In the genomic region with DNA sequence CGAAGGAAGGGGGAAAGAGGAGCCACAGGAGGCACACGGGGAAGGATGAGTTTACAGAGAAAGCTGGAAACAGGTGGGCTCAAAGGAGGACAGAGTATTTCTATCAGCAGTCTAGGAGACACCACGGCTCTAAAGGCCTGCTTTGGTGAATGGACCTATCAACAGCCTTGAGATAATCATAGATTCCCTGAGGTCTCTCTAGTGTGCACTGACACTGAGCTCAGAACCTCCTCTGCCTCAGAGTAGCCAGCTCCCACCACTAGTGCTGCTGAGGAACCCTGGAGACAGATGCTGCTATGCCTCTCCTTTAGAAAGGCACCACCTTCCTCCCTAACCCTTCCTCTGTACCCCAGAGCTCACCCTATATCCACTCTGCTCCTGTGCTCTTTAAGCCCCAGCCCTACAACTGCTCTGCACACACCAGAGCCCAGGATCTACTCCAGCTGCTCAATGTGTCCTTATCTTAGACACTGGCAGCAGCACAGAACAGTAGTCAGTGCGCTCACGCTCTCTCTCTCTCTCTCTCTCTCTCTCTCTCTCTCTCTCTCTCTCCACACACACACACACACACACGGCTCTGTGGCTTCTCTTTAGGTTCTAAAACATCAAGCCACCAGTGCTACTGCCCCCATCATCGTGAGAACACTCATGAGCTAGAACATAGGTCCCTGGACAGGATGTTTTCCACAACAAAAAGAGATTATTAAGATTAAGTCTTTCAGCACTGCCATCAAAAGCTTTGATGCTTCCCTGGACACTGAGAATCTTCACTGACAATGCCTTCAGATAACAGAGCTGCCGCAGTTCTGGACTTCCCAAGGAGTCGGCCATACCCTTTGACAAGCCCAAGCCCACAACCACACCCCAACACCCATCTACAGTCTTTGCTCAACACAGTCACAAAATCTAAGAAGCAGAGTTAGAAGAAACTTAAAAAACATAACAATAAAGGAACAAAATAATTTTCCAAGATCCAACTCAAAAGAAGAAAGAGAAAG, we compare ENCODE assay signal across 9 mouse cellular contexts. TPM values are rescaled to one million over a fixed set of nuclear protein-coding genes. Genes with fewer than 3 reads are reported as not detected.
DNase-seq lines count a peak whose midpoint lies in the region; ATAC-seq and TF ChIP-seq lines count a peak whose summit lies in the region.
"Had no signal": no experiment of that assay in that cellular context is flagged by ENCODE, and none has a peak within 500 bp of the region (broad histone marks: within the 10 kb centered on the region; RNA-seq: fewer than 3 reads in every experiment).

No protein-coding gene starts in this region.

- peaks cover 5% of the 10 kb centered on the region; the same call in 1 of the 2 replicates for H3K79me2 ChIP-seq in heart, adult 2 months (replicated peaks; ENCODE audit: control insufficient read depth, insufficient read depth, low read length)

- 86% methylated on average over 9 of the region's 9 CpGs for WGBS in hindbrain, embryonic 13.5 days
- WGBS in hindbrain, embryonic 11.5 days: 89% methylated on average over 9 of the region's 9 CpGs
- 28% methylated on average over 9 of the region's 9 CpGs for WGBS in heart, adult 2 months
- 21% methylated on average over 9 of the region's 9 CpGs for WGBS in liver, embryonic 14.5 days (ENCODE audit: insufficient replicate concordance)

- DNase-seq in hindbrain, embryonic 11.5 days (ENCODE audit: low spot score): no peak
- peak; percentile 42 to 46 for DNase-seq in heart, adult 2 months
- peak; percentile 48 to 53 (median 50) for DNase-seq in liver, embryonic 14.5 days (ENCODE audit: low read depth in 3 of 3, low spot score in 3 of 3)
- DNase-seq in layer of hippocampus, adult 18-20 months (ENCODE audit: low spot score in 2 of 2): no peak
- no peak for DNase-seq in kidney, adult 8-10 months
- DNase-seq in left cerebral cortex, adult 2 months (ENCODE audit: extremely low spot score in 1 of 2, low spot score in 2 of 2): no peak

- TF ChIP-seq EP300 in heart, adult 2 months (IDR thresholded peaks at IDR 0.05; ENCODE audit: insufficient read depth, low read depth, low read length): 0 out of 2 replicates have a peak, but pooled peaks have one; percentile 32
- TF ChIP-seq EP300 in liver, embryonic 14.5 days (IDR thresholded peaks at IDR 0.05; ENCODE audit: low read depth): peak; percentile 41

- no peak for TF ChIP-seq POLR2A in heart, adult 2 months (IDR thresholded peaks at IDR 0.05; ENCODE audit: insufficient read depth, low read depth, low read length)

- H3K27ac ChIP-seq in hindbrain, embryonic 13.5 days: no peak overlapping the region
- H3K27ac ChIP-seq in hindbrain, embryonic 11.5 days (ENCODE audit: low read depth, low read length): no peak overlapping the region
- peak overlapping the region; percentile 32; the same call in 1 of the 2 replicates for H3K27ac ChIP-seq in heart, adult 2 months
- peak overlapping the region; percentile 65 for H3K27ac ChIP-seq in liver, embryonic 14.5 days
- H3K27ac ChIP-seq in left cerebral cortex, adult 2 months: no peak overlapping the region
- H3K27ac ChIP-seq: embryonic facial prominence, embryonic 15.5 days had no signal

- intact Hi-C loops in heart, adult 2 months (cut with DNase I): loop anchor here (5.0 to 10.0 kb wide), 2 partner anchors 67 to 175 kb away; partner anchors contain the start of gene Yap1
- intact Hi-C loops in left cerebral cortex, adult 2 months (cut with DNase I): loop anchor here (10.0 kb wide), 1 partner anchor 645 kb away; the partner anchor contains the start of genes Dcun1d5 and Dync2h1

- no peak overlapping the region for H3K9ac ChIP-seq in hindbrain, embryonic 13.5 days
- no peak overlapping the region for H3K9ac ChIP-seq in hindbrain, embryonic 11.5 days (ENCODE audit: low read depth, low read length)
- no peak overlapping the region for H3K9ac ChIP-seq in heart, adult 2 months (ENCODE audit: low read depth, low read length)
- H3K9ac ChIP-seq in liver, embryonic 14.5 days (replicated peaks): peak overlapping the region; percentile 35
- H3K9ac ChIP-seq: embryonic facial prominence, embryonic 15.5 days had no signal

- no peaks in the 10 kb centered on the region for H3K27me3 ChIP-seq in hindbrain, embryonic 13.5 days
- no peaks in the 10 kb centered on the region for H3K27me3 ChIP-seq in hindbrain, embryonic 11.5 days (ENCODE audit: control insufficient read depth, insufficient read depth, low read length)
- no peaks in the 10 kb centered on the region for H3K27me3 ChIP-seq in heart, adult 2 months (ENCODE audit: control insufficient read depth, insufficient read depth, low read length)
- H3K27me3 ChIP-seq in liver, embryonic 14.5 days (ENCODE audit: control insufficient read depth, insufficient read depth, low read length): no peaks in the 10 kb centered on the region
- H3K27me3 ChIP-seq: embryonic facial prominence, embryonic 15.5 days had no signal

- TF ChIP-seq CTCF in heart, adult 2 months (IDR thresholded peaks at IDR 0.05): no peak
- TF ChIP-seq CTCF in liver, embryonic 14.5 days (IDR thresholded peaks at IDR 0.05; ENCODE audit: low read depth): no peak
- no peak for TF ChIP-seq CTCF in left cerebral cortex, adult 2 months (IDR thresholded peaks at IDR 0.05)

- peak overlapping the region; percentile 39 for H3K4me2 ChIP-seq in hindbrain, embryonic 13.5 days
- no peak overlapping the region for H3K4me2 ChIP-seq in hindbrain, embryonic 11.5 days (replicated peaks; ENCODE audit: low read depth, low read length)
- peak overlapping the region; percentile 67 for H3K4me2 ChIP-seq in liver, embryonic 14.5 days (ENCODE audit: low read depth)
- H3K4me2 ChIP-seq: embryonic facial prominence, embryonic 15.5 days had no signal

- H3K4me1 ChIP-seq in hindbrain, embryonic 13.5 days (replicated peaks): peaks cover 51% of the 10 kb centered on the region
- H3K4me1 ChIP-seq in hindbrain, embryonic 11.5 days (replicated peaks; ENCODE audit: control insufficient read depth, insufficient read depth, low read length): no peaks in the 10 kb centered on the region
- peaks cover 24% of the 10 kb centered on the region for H3K4me1 ChIP-seq in heart, adult 2 months (ENCODE audit: control insufficient read depth, insufficient read depth, low read length)
- H3K4me1 ChIP-seq in liver, embryonic 14.5 days (replicated peaks; ENCODE audit: control insufficient read depth in 2 of 2, insufficient read depth in 2 of 2, low read length in 1 of 2): peaks cover 27 to 36% of the 10 kb centered on the region in 2 experiments

- no peaks in the 10 kb centered on the region for H3K9me3 ChIP-seq in hindbrain, embryonic 13.5 days
- H3K9me3 ChIP-seq in hindbrain, embryonic 11.5 days (ENCODE audit: control insufficient read depth, low read length): no peaks in the 10 kb centered on the region
- no peaks in the 10 kb centered on the region for H3K9me3 ChIP-seq in liver, embryonic 14.5 days (ENCODE audit: control insufficient read depth, low read length)
- H3K9me3 ChIP-seq: embryonic facial prominence, embryonic 15.5 days had no signal

- 0 out of 2 replicates have a peak, but pooled peaks have one; percentile 32 for ATAC-seq in hindbrain, embryonic 13.5 days (ENCODE audit: low FRiP score)
- ATAC-seq in hindbrain, embryonic 11.5 days (ENCODE audit: low FRiP score): no peak
- ATAC-seq in CD4-positive, CD25-positive, alpha-beta regulatory T cell, adult 4 months: peak; percentile 63
- peak; percentile 95 for ATAC-seq in liver, embryonic 14.5 days (ENCODE audit: insufficient read depth)

- H3K36me3 ChIP-seq in hindbrain, embryonic 13.5 days: peaks cover 18% of the 10 kb centered on the region
- H3K36me3 ChIP-seq in hindbrain, embryonic 11.5 days (ENCODE audit: control insufficient read depth, insufficient read depth, low read length): no peaks in the 10 kb centered on the region
- peaks cover 53% of the 10 kb centered on the region for H3K36me3 ChIP-seq in heart, adult 2 months (ENCODE audit: control insufficient read depth, insufficient read depth, low read length)
- H3K36me3 ChIP-seq in liver, embryonic 14.5 days (replicated peaks; ENCODE audit: control insufficient read depth, insufficient read depth, low read depth): peaks cover 2% of the 10 kb centered on the region

- H3K4me3 ChIP-seq in hindbrain, embryonic 13.5 days: no peak overlapping the region
- no peak overlapping the region for H3K4me3 ChIP-seq in hindbrain, embryonic 11.5 days (ENCODE audit: low read depth, low read length)
- no peak overlapping the region for H3K4me3 ChIP-seq in heart, adult 2 months
- H3K4me3 ChIP-seq in liver, embryonic 14.5 days (ENCODE audit: insufficient read depth in 1 of 2, low read depth in 2 of 2, low read length in 2 of 2): peak overlapping the region; percentile 31 to 33
- no peak overlapping the region for H3K4me3 ChIP-seq in left cerebral cortex, adult 2 months
- H3K4me3 ChIP-seq: embryonic facial prominence, embryonic 15.5 days had no signal

RNA-seq across cellular contexts. Expression of gene Birc2, which starts 7.0 kb away (rescaled TPM):
- 44.8 and 47.2 TPM in 2 replicates for polyA plus RNA-seq in hindbrain, embryonic 13.5 days (2015; fragmentation: Nextera tagmentation; extraction: Ambion mirVana)
- polyA plus RNA-seq in hindbrain, embryonic 11.5 days (2014; fragmentation: Nextera tagmentation; extraction: Ambion mirVana): 45.3 and 51.7 TPM in 2 replicates
- 100 to 1,000 TPM; 138 to 145 TPM for polyA plus RNA-seq in CD4-positive, CD25-positive, alpha-beta regulatory T cell, adult 4 months (2017; shearing (Covaris generic))
- 10 to 100 TPM; 22.0 to 28.2 TPM for total RNA-seq in heart, adult 2 months (2021)
- polyA plus RNA-seq in heart, adult 2 months (2012; rRNA removed): 12.9 and 20.7 TPM in 2 replicates
- 7.0 and 9.4 TPM in 2 replicates for polyA plus RNA-seq in liver, embryonic 14.5 days (2012; rRNA removed)
- 13.1 and 14.1 TPM in 2 replicates for polyA plus RNA-seq in liver, embryonic 14.5 days (2014; fragmentation: Nextera tagmentation; extraction: Ambion mirVana)
- total RNA-seq in layer of hippocampus, adult 18-20 months (2021): 10 to 100 TPM; 33.9 to 38.2 TPM
- 10 to 100 TPM; 31.0 to 38.1 TPM for total RNA-seq in left cerebral cortex, adult 2 months (2021)

RNA-seq across cellular contexts. Expression of gene Birc3, which starts 43.2 kb away (rescaled TPM):
- polyA plus RNA-seq in hindbrain, embryonic 13.5 days (2015; fragmentation: Nextera tagmentation; extraction: Ambion mirVana): 2.3 and 2.8 TPM in 2 replicates
- polyA plus RNA-seq in hindbrain, embryonic 11.5 days (2014; fragmentation: Nextera tagmentation; extraction: Ambion mirVana): 3.5 and 3.7 TPM in 2 replicates
- polyA plus RNA-seq in CD4-positive, CD25-positive, alpha-beta regulatory T cell, adult 4 months (2017; shearing (Covaris generic)): 100 to 1,000 TPM; 121 to 171 TPM
- 1 to 10 TPM; 8.7 to 9.7 TPM for total RNA-seq in heart, adult 2 months (2021)
- polyA plus RNA-seq in heart, adult 2 months (2012; rRNA removed): 9.0 and 10.4 TPM in 2 replicates
- polyA plus RNA-seq in liver, embryonic 14.5 days (2012; rRNA removed): 3.6 and 4.7 TPM in 2 replicates
- polyA plus RNA-seq in liver, embryonic 14.5 days (2014; fragmentation: Nextera tagmentation; extraction: Ambion mirVana): 4.7 and 6.1 TPM in 2 replicates
- 1 to 10 TPM; 1.4 to 1.6 TPM for total RNA-seq in layer of hippocampus, adult 18-20 months (2021)
- total RNA-seq in left cerebral cortex, adult 2 months (2021): 1 to 10 TPM; 2.9 to 3.9 TPM

Comparison
In these comparisons a context has a peak if more than half of its experiments do, and no peak if none do; other contexts are left out.
1. H3K27ac ChIP-seq: peak in heart, adult 2 months (single experiment) and liver, embryonic 14.5 days (single experiment); none in hindbrain, embryonic 13.5 days (single experiment), hindbrain, embryonic 11.5 days (single experiment) and left cerebral cortex, adult 2 months (single experiment).
2. H3K4me3 ChIP-seq: peak in liver, embryonic 14.5 days (2 of 2); none in hindbrain, embryonic 13.5 days (single experiment), hindbrain, embryonic 11.5 days (single experiment), heart, adult 2 months (single experiment) and left cerebral cortex, adult 2 months (single experiment).
3. DNase-seq: peak in heart, adult 2 months (2 of 2) and liver, embryonic 14.5 days (3 of 3); none in hindbrain, embryonic 11.5 days (single experiment), layer of hippocampus, adult 18-20 months (0 of 2), kidney, adult 8-10 months (0 of 2) and left cerebral cortex, adult 2 months (0 of 2).
4. RNA of gene Birc3, which starts 43.2 kb away (polyA plus RNA-seq): 121 to 171 TPM in CD4-positive, CD25-positive, alpha-beta regulatory T cell, adult 4 months; 9.0 to 10.4 TPM in heart, adult 2 months, 3.6 to 6.1 TPM in liver, embryonic 14.5 days, 3.5 to 3.7 TPM in hindbrain, embryonic 11.5 days and 2.3 to 2.8 TPM in hindbrain, embryonic 13.5 days; every median in the first group is over 10 times any median in the second.